Mouse (Mus musculus): ENCODE results near the gene Nfkb1. TPM values are rescaled to one million over a fixed set of nuclear protein-coding genes. Genes with fewer than 3 reads are reported as not detected.

The Nfkb1 gene
- polyA plus RNA-seq, 2 experiments: 26.9 to 55.4 TPM

- peaks cover 11% of the 10 kb centered on the region for H3K4me1 ChIP-seq (ENCODE audit: control insufficient read depth, insufficient read depth, low read length)
- H3K4me2 ChIP-seq (replicated peaks; ENCODE audit: low read depth, low read length, severe bottlenecking): no peak overlapping the region
- no peaks in the 10 kb centered on the region for H3K27me3 ChIP-seq (ENCODE audit: control insufficient read depth, insufficient read depth, low read length)
- WGBS: 89% methylated on average over 5 of the region's 5 CpGs
- no peaks in the 10 kb centered on the region for H3K9me3 ChIP-seq (ENCODE audit: control insufficient read depth, low read length)
- no peak overlapping the region for H3K9ac ChIP-seq (ENCODE audit: low read depth, low read length, severe bottlenecking)
- TF ChIP-seq POLR2A (IDR thresholded peaks at IDR 0.05; ENCODE audit: borderline replicate concordance, extremely low read depth, insufficient read depth, insufficient read length): no peak
- no peak overlapping the region for H3K27ac ChIP-seq (replicated peaks; ENCODE audit: low read depth, low read length)
- no peak for ATAC-seq (ENCODE audit: low FRiP score, low read depth)
- no peak overlapping the region for H3K4me3 ChIP-seq (replicated peaks; ENCODE audit: low read length)
- no peaks in the 10 kb centered on the region for H3K36me3 ChIP-seq (ENCODE audit: control insufficient read depth, insufficient read depth, low read length)
- DNase-seq (ENCODE audit: low spot score): no peak
These were observed 11.3 kb upstream of the Nfkb1 start for GRCm38 (mm10) chr3:135702658-135703057.

GRCm38 (mm10) chr3:135699523-135700264, 8.3 kb upstream of the Nfkb1 start:
- Histone ChIP-seq H3K4me1 (ENCODE audit: control insufficient read depth, insufficient read depth, low read length) (peaks cover 15% of the 10 kb centered on the region), H3K4me3 (replicated peaks; ENCODE audit: low read length) (no peak overlapping the region), H3K9me3 (ENCODE audit: control insufficient read depth, low read length) (no peaks in the 10 kb centered on the region), H3K4me2 (replicated peaks; ENCODE audit: low read depth, low read length, severe bottlenecking) (peak overlapping the region; percentile 9; the same call in 1 of the 2 replicates), H3K9ac (ENCODE audit: low read depth, low read length, severe bottlenecking) (no peak overlapping the region), H3K27ac (replicated peaks; ENCODE audit: low read depth, low read length) (no peak overlapping the region), H3K36me3 (ENCODE audit: control insufficient read depth, insufficient read depth, low read length) (no peaks in the 10 kb centered on the region), H3K27me3 (ENCODE audit: control insufficient read depth, insufficient read depth, low read length) (0 out of 2 replicates have a peak, but pooled peaks cover 7% of the 10 kb centered on the region)
- no peak for TF ChIP-seq POLR2A (IDR thresholded peaks at IDR 0.05; ENCODE audit: borderline replicate concordance, extremely low read depth, insufficient read depth, insufficient read length)
- DNase-seq (ENCODE audit: low spot score) (no peak), ATAC-seq (ENCODE audit: low FRiP score, low read depth) (no peak)
- 43% methylated on average over 10 of the region's 10 CpGs for WGBS

- no peak overlapping the region for H3K4me3 ChIP-seq (replicated peaks; ENCODE audit: low read length)
- no peak overlapping the region for H3K9ac ChIP-seq (ENCODE audit: low read depth, low read length, severe bottlenecking)
- H3K9me3 ChIP-seq (ENCODE audit: control insufficient read depth, low read length): no peaks in the 10 kb centered on the region
- 41% methylated on average over 12 of the region's 12 CpGs for WGBS
- no peaks in the 10 kb centered on the region for H3K36me3 ChIP-seq (ENCODE audit: control insufficient read depth, insufficient read depth, low read length)
- TF ChIP-seq POLR2A (IDR thresholded peaks at IDR 0.05; ENCODE audit: borderline replicate concordance, extremely low read depth, insufficient read depth, insufficient read length): no peak
- DNase-seq (ENCODE audit: low spot score) (no peak), ATAC-seq (ENCODE audit: low FRiP score, low read depth) (no peak)
- H3K27me3 ChIP-seq (ENCODE audit: control insufficient read depth, insufficient read depth, low read length): 0 out of 2 replicates have a peak, but pooled peaks cover 7% of the 10 kb centered on the region
- H3K4me2 ChIP-seq (replicated peaks; ENCODE audit: low read depth, low read length, severe bottlenecking): no peak overlapping the region
- H3K4me1 ChIP-seq (ENCODE audit: control insufficient read depth, insufficient read depth, low read length): peaks cover 15% of the 10 kb centered on the region
- no peak overlapping the region for H3K27ac ChIP-seq (replicated peaks; ENCODE audit: low read depth, low read length)
These were observed 7.2 kb upstream of the Nfkb1 start for GRCm38 (mm10) chr3:135698466-135698975.

GRCm38 (mm10) chr3:135696262-135696661, 4.9 kb upstream of the Nfkb1 start:
- Histone ChIP-seq H3K9me3 (ENCODE audit: control insufficient read depth, low read length) (no peaks in the 10 kb centered on the region), H3K4me3 (replicated peaks; ENCODE audit: low read length) (no peak overlapping the region), H3K27me3 (ENCODE audit: control insufficient read depth, insufficient read depth, low read length) (0 out of 2 replicates have a peak, but pooled peaks cover 7% of the 10 kb centered on the region), H3K4me1 (ENCODE audit: control insufficient read depth, insufficient read depth, low read length) (peaks cover 18% of the 10 kb centered on the region), H3K4me2 (replicated peaks; ENCODE audit: low read depth, low read length, severe bottlenecking) (no peak overlapping the region), H3K36me3 (ENCODE audit: control insufficient read depth, insufficient read depth, low read length) (no peaks in the 10 kb centered on the region), H3K27ac (replicated peaks; ENCODE audit: low read depth, low read length) (no peak overlapping the region), H3K9ac (ENCODE audit: low read depth, low read length, severe bottlenecking) (no peak overlapping the region)
- ATAC-seq (ENCODE audit: low FRiP score, low read depth): no peak
- no peak for DNase-seq (ENCODE audit: low spot score)
- WGBS: 75% methylated on average over 8 of the region's 8 CpGs
- no peak for TF ChIP-seq POLR2A (IDR thresholded peaks at IDR 0.05; ENCODE audit: borderline replicate concordance, extremely low read depth, insufficient read depth, insufficient read length)

- Histone ChIP-seq H3K4me1 (ENCODE audit: control insufficient read depth, insufficient read depth, low read length) (peaks cover 19% of the 10 kb centered on the region), H3K27me3 (ENCODE audit: control insufficient read depth, insufficient read depth, low read length) (0 out of 2 replicates have a peak, but pooled peaks cover 7% of the 10 kb centered on the region), H3K4me3 (replicated peaks; ENCODE audit: low read length) (no peak overlapping the region), H3K4me2 (replicated peaks; ENCODE audit: low read depth, low read length, severe bottlenecking) (no peak overlapping the region), H3K9me3 (ENCODE audit: control insufficient read depth, low read length) (no peaks in the 10 kb centered on the region), H3K36me3 (ENCODE audit: control insufficient read depth, insufficient read depth, low read length) (no peaks in the 10 kb centered on the region), H3K27ac (replicated peaks; ENCODE audit: low read depth, low read length) (no peak overlapping the region), H3K9ac (ENCODE audit: low read depth, low read length, severe bottlenecking) (no peak overlapping the region)
- WGBS: 44% methylated on average over 3 of the region's 3 CpGs
- DNase-seq (ENCODE audit: low spot score) (no peak), ATAC-seq (ENCODE audit: low FRiP score, low read depth) (no peak)
- no peak for TF ChIP-seq POLR2A (IDR thresholded peaks at IDR 0.05; ENCODE audit: borderline replicate concordance, extremely low read depth, insufficient read depth, insufficient read length)
These were observed 1.7 kb upstream of the Nfkb1 start for GRCm38 (mm10) chr3:135692999-135693398.
